Comparison of ENCODE assay signal across 26 mouse cellular contexts in genomic region chr13:63199588-63199987, GRCm38 (mm10).
DNase-seq lines count a peak whose midpoint lies in the region; ATAC-seq and TF ChIP-seq lines count a peak whose summit lies in the region.
"Had no signal": no experiment of that assay in that cellular context is flagged by ENCODE, and none has a peak within 500 bp of the region (broad histone marks: within the 10 kb centered on the region; RNA-seq: fewer than 3 reads in every experiment).

No protein-coding gene starts in this region.

- no peaks in the 10 kb centered on the region for H3K27me3 ChIP-seq in myocyte (ENCODE audit: control insufficient read depth, insufficient read depth, insufficient read length)
- H3K27me3 ChIP-seq in intestine, embryonic 15.5 days (replicated peaks) = no peaks in the 10 kb centered on the region
- H3K27me3 ChIP-seq: embryonic facial prominence, embryonic 12.5 days; embryonic facial prominence, embryonic 15.5 days; heart, embryonic 12.5 days; heart, embryonic 15.5 days; hindbrain, embryonic 13.5 days had no signal

- no peak overlapping the region for H3K4me3 ChIP-seq in myocyte
- H3K4me3 ChIP-seq in intestine, embryonic 15.5 days (replicated peaks) = no peak overlapping the region
- H3K4me3 ChIP-seq: embryonic facial prominence, embryonic 12.5 days; embryonic facial prominence, embryonic 15.5 days; heart, embryonic 12.5 days; heart, embryonic 15.5 days; hindbrain, embryonic 10.5 days; hindbrain, embryonic 13.5 days had no signal

- WGBS in intestine, embryonic 15.5 days = 65% methylated on average over 2 of the region's 2 CpGs

- TF ChIP-seq POLR2A in myocyte (IDR thresholded peaks at IDR 0.05; ENCODE audit: insufficient read length, low read depth) = no peak

- H3K79me2 ChIP-seq in myocyte (ENCODE audit: control insufficient read depth, insufficient read depth) = no peaks in the 10 kb centered on the region

- H3K36me3 ChIP-seq in myocyte (ENCODE audit: control insufficient read depth, insufficient read depth) = no peaks in the 10 kb centered on the region
- H3K36me3 ChIP-seq in intestine, embryonic 15.5 days = no peaks in the 10 kb centered on the region
- H3K36me3 ChIP-seq: embryonic facial prominence, embryonic 12.5 days; embryonic facial prominence, embryonic 15.5 days; heart, embryonic 15.5 days; hindbrain, embryonic 10.5 days had no signal

- no peak for ATAC-seq in intestine, embryonic 15.5 days
- ATAC-seq: activated CD4-positive, CD25-positive, alpha-beta regulatory T cell, adult 4 months; forebrain, embryonic 14.5 days; forebrain, postnatal 0 days; hindbrain, embryonic 16.5 days; intestine, embryonic 16.5 days had no signal

- H3K4me2 ChIP-seq in myocyte (ENCODE audit: low read depth) = no peak overlapping the region
- H3K4me2 ChIP-seq in intestine, embryonic 15.5 days (replicated peaks) = no peak overlapping the region
- H3K4me2 ChIP-seq: embryonic facial prominence, embryonic 12.5 days; embryonic facial prominence, embryonic 15.5 days; heart, embryonic 12.5 days; heart, embryonic 15.5 days; hindbrain, embryonic 13.5 days had no signal

- H3K4me1 ChIP-seq in intestine, embryonic 15.5 days (replicated peaks) = no peaks in the 10 kb centered on the region
- H3K4me1 ChIP-seq: heart, embryonic 12.5 days; heart, embryonic 15.5 days had no signal

- no peak overlapping the region for H3K27ac ChIP-seq in intestine, embryonic 15.5 days
- H3K27ac ChIP-seq: embryonic facial prominence, embryonic 12.5 days; embryonic facial prominence, embryonic 15.5 days; heart, embryonic 15.5 days; hindbrain, embryonic 10.5 days; hindbrain, embryonic 13.5 days had no signal

- no peak overlapping the region for H3K9ac ChIP-seq in intestine, embryonic 15.5 days
- H3K9ac ChIP-seq: embryonic facial prominence, embryonic 12.5 days; embryonic facial prominence, embryonic 15.5 days; forebrain, postnatal 0 days; heart, embryonic 12.5 days; heart, embryonic 15.5 days; hindbrain, embryonic 13.5 days had no signal

- H3K9me3 ChIP-seq in intestine, embryonic 15.5 days = no peaks in the 10 kb centered on the region
- H3K9me3 ChIP-seq: embryonic facial prominence, embryonic 12.5 days; embryonic facial prominence, embryonic 15.5 days; heart, embryonic 12.5 days; heart, embryonic 15.5 days; hindbrain, embryonic 10.5 days; hindbrain, embryonic 13.5 days had no signal

- DNase-seq in adrenal gland, postnatal 14 days = peak; percentile 30
- no peak for DNase-seq in adrenal gland, postnatal 4 days (ENCODE audit: low spot score in 2 of 2)
- peak; percentile 72 to 75 for DNase-seq in cerebellum, postnatal 10 days
- DNase-seq in cerebellum, adult 9-10 months = no peak
- DNase-seq in lung, postnatal 36 days = peak; percentile 21
- DNase-seq in lung, postnatal 25 days (ENCODE audit: low spot score) = no peak
- DNase-seq: cerebellum, adult 18-20 months; cerebellum, adult 9-11 months; forebrain, postnatal 0 days; gastrocnemius, postnatal 25 days; heart, adult 18-20 months; heart, postnatal 10 days; heart, postnatal 36 days; kidney, adult 18-20 months had no signal

- no peak overlapping the region for H3ac ChIP-seq in myocyte (ENCODE audit: control insufficient read depth, insufficient read length)

TF ChIP-seq in myocyte, 11 proteins besides CTCF, POLR2A, EP300 and RAD21:
- TF ChIP-seq POLR2AphosphoS2 (IDR thresholded peaks at IDR 0.05; ENCODE audit: insufficient read length, low read depth) = no peak
- peak in 1 of 3 experiments; percentile 9 for TF ChIP-seq MYOD1 (IDR thresholded peaks at IDR 0.05; ENCODE audit: control insufficient read depth in 1 of 3, insufficient read length in 2 of 3, low read depth in 2 of 3)
- no peak for TF ChIP-seq USF1 (IDR thresholded peaks at IDR 0.05; ENCODE audit: low read depth)
- TF ChIP-seq E2F4 (IDR thresholded peaks at IDR 0.05; ENCODE audit: insufficient read depth) = no peak
- no peak for TF ChIP-seq REST (IDR thresholded peaks at IDR 0.05; ENCODE audit: insufficient read depth, insufficient read length)
- TF ChIP-seq MYOG (IDR thresholded peaks at IDR 0.05; ENCODE audit: control insufficient read depth in 1 of 3, insufficient read depth in 1 of 3, insufficient read length in 2 of 3, low read depth in 2 of 3) = peak in 2 of 3 experiments; percentile 16 to 53

Comparison
In these comparisons a context has a peak if more than half of its experiments do, and no peak if none do; other contexts are left out.
1. DNase-seq: peak in adrenal gland, postnatal 14 days (single experiment), cerebellum, postnatal 10 days (2 of 2) and lung, postnatal 36 days (single experiment); none in adrenal gland, postnatal 4 days (0 of 2), cerebellum, adult 9-10 months (single experiment) and lung, postnatal 25 days (single experiment).